Mouse (Mus musculus): Measurements from ENCODE around the gene Rsg1. TPM values are rescaled to one million over a fixed set of nuclear protein-coding genes. Genes with fewer than 3 reads are reported as not detected.

Gene Rsg1
- polyA plus RNA-seq, 1 experiment, result not detected

- H3K36me3 ChIP-seq (ENCODE audit: control insufficient read depth), result peaks cover 58% of the 10 kb centered on the region
- peaks cover 6% of the 10 kb centered on the region for H3K4me1 ChIP-seq (ENCODE audit: control insufficient read depth)
- no peaks in the 10 kb centered on the region for H3K9me3 ChIP-seq (ENCODE audit: control insufficient read depth, low read length)
- no peaks in the 10 kb centered on the region for H3K27me3 ChIP-seq (ENCODE audit: control insufficient read depth)
- no peak overlapping the region for H3K4me3 ChIP-seq (replicated peaks)
- TF ChIP-seq GATA1 (IDR thresholded peaks at IDR 0.05; ENCODE audit: low read length) (no peak), TAL1 (IDR thresholded peaks at IDR 0.05; ENCODE audit: low read length) (no peak)
Measured at GRCm38 (mm10) chr4:141204580-141205061, 9.1 kb upstream of the Rsg1 start.

GRCm38 (mm10) chr4:141207081-141207480, 6.7 kb upstream of the Rsg1 start:
- Histone ChIP-seq H3K4me3 (replicated peaks) (no peak overlapping the region), H3K36me3 (ENCODE audit: control insufficient read depth) (peaks cover 34% of the 10 kb centered on the region), H3K4me1 (ENCODE audit: control insufficient read depth) (peaks cover 6% of the 10 kb centered on the region), H3K27me3 (ENCODE audit: control insufficient read depth) (no peaks in the 10 kb centered on the region), H3K9me3 (ENCODE audit: control insufficient read depth, low read length) (no peaks in the 10 kb centered on the region)
- TF ChIP-seq GATA1 (IDR thresholded peaks at IDR 0.05; ENCODE audit: low read length) (no peak), TAL1 (IDR thresholded peaks at IDR 0.05; ENCODE audit: low read length) (no peak)

GRCm38 (mm10) chr4:141210524-141211219, 3.1 kb upstream of the Rsg1 start:
- Histone ChIP-seq H3K36me3 (ENCODE audit: control insufficient read depth) (no peaks in the 10 kb centered on the region; the same call in 1 of the 2 replicates), H3K9me3 (ENCODE audit: control insufficient read depth, low read length) (no peaks in the 10 kb centered on the region), H3K4me3 (replicated peaks) (no peak overlapping the region), H3K27me3 (ENCODE audit: control insufficient read depth) (no peaks in the 10 kb centered on the region), H3K4me1 (ENCODE audit: control insufficient read depth) (peaks cover 28% of the 10 kb centered on the region)
- TF ChIP-seq GATA1 (IDR thresholded peaks at IDR 0.05; ENCODE audit: low read length), result no peak
- no peak for TF ChIP-seq TAL1 (IDR thresholded peaks at IDR 0.05; ENCODE audit: low read length)

GRCm38 (mm10) chr4:141211646-141212045, 2.1 kb upstream of the Rsg1 start:
- Histone ChIP-seq H3K27me3 (ENCODE audit: control insufficient read depth) (no peaks in the 10 kb centered on the region), H3K4me1 (ENCODE audit: control insufficient read depth) (peaks cover 28% of the 10 kb centered on the region), H3K4me3 (replicated peaks) (no peak overlapping the region), H3K9me3 (ENCODE audit: control insufficient read depth, low read length) (no peaks in the 10 kb centered on the region), H3K36me3 (ENCODE audit: control insufficient read depth) (no peaks in the 10 kb centered on the region)
- TF ChIP-seq GATA1 (IDR thresholded peaks at IDR 0.05; ENCODE audit: low read length), result no peak
- no peak for TF ChIP-seq TAL1 (IDR thresholded peaks at IDR 0.05; ENCODE audit: low read length)

GRCm38 (mm10) chr4:141212892-141213291, 864 bp upstream of the Rsg1 start:
- Histone ChIP-seq H3K9me3 (ENCODE audit: control insufficient read depth, low read length) (no peaks in the 10 kb centered on the region), H3K4me1 (ENCODE audit: control insufficient read depth) (peaks cover 26% of the 10 kb centered on the region), H3K36me3 (ENCODE audit: control insufficient read depth) (no peaks in the 10 kb centered on the region), H3K27me3 (ENCODE audit: control insufficient read depth) (no peaks in the 10 kb centered on the region), H3K4me3 (replicated peaks) (no peak overlapping the region)
- no peak for TF ChIP-seq GATA1 (IDR thresholded peaks at IDR 0.05; ENCODE audit: low read length)
- TF ChIP-seq TAL1 (IDR thresholded peaks at IDR 0.05; ENCODE audit: low read length), result no peak

- Histone ChIP-seq H3K4me3 (replicated peaks) (peak overlapping the region; percentile 74), H3K9me3 (ENCODE audit: control insufficient read depth, low read length) (no peaks in the 10 kb centered on the region), H3K4me1 (ENCODE audit: control insufficient read depth) (peaks cover 26% of the 10 kb centered on the region), H3K36me3 (ENCODE audit: control insufficient read depth) (no peaks in the 10 kb centered on the region), H3K27me3 (ENCODE audit: control insufficient read depth) (no peaks in the 10 kb centered on the region)
- TF ChIP-seq TAL1 (IDR thresholded peaks at IDR 0.05; ENCODE audit: low read length) (no peak), GATA1 (IDR thresholded peaks at IDR 0.05; ENCODE audit: low read length) (no peak)
Measured at GRCm38 (mm10) chr4:141213342-141213741, 414 bp upstream of the Rsg1 start.

GRCm38 (mm10) chr4:141214337-141214851, 638 bp downstream of the Rsg1 start:
- peak overlapping the region; percentile 74 for H3K4me3 ChIP-seq (replicated peaks)

GRCm38 (mm10) chr4:141219583-141220213, 5.9 kb downstream of the Rsg1 start:
- H3K9me3 ChIP-seq (ENCODE audit: control insufficient read depth, low read length), result no peaks in the 10 kb centered on the region
- TF ChIP-seq TAL1 (IDR thresholded peaks at IDR 0.05; ENCODE audit: low read length), result no peak
- no peak for TF ChIP-seq GATA1 (IDR thresholded peaks at IDR 0.05; ENCODE audit: low read length)
- no peaks in the 10 kb centered on the region; the same call in 1 of the 2 replicates for H3K36me3 ChIP-seq (ENCODE audit: control insufficient read depth)
- no peaks in the 10 kb centered on the region for H3K27me3 ChIP-seq (ENCODE audit: control insufficient read depth)
- no peak overlapping the region for H3K4me3 ChIP-seq (replicated peaks)
- H3K4me1 ChIP-seq (ENCODE audit: control insufficient read depth), result peaks cover 2% of the 10 kb centered on the region

More at GRCm38 (mm10) chr4:141214337-141214851, 638 bp downstream of the Rsg1 start:
- Histone ChIP-seq H3K9me3 (ENCODE audit: control insufficient read depth, low read length) (no peaks in the 10 kb centered on the region), H3K4me1 (ENCODE audit: control insufficient read depth) (peaks cover 26% of the 10 kb centered on the region), H3K36me3 (ENCODE audit: control insufficient read depth) (no peaks in the 10 kb centered on the region), H3K27me3 (ENCODE audit: control insufficient read depth) (no peaks in the 10 kb centered on the region)
- TF ChIP-seq GATA1 (IDR thresholded peaks at IDR 0.05; ENCODE audit: low read length) (no peak), TAL1 (IDR thresholded peaks at IDR 0.05; ENCODE audit: low read length) (no peak)

- Histone ChIP-seq H3K9me3 (ENCODE audit: control insufficient read depth, low read length) (no peaks in the 10 kb centered on the region), H3K27me3 (ENCODE audit: control insufficient read depth) (no peaks in the 10 kb centered on the region), H3K36me3 (ENCODE audit: control insufficient read depth) (no peaks in the 10 kb centered on the region; the same call in 1 of the 2 replicates), H3K4me1 (ENCODE audit: control insufficient read depth) (no peaks in the 10 kb centered on the region; the same call in 1 of the 2 replicates), H3K4me3 (replicated peaks) (no peak overlapping the region)
- TF ChIP-seq GATA1 (IDR thresholded peaks at IDR 0.05; ENCODE audit: low read length) (no peak), TAL1 (IDR thresholded peaks at IDR 0.05; ENCODE audit: low read length) (no peak)
Measured at GRCm38 (mm10) chr4:141221848-141222247, 8.1 kb downstream of the Rsg1 start.

Measured in erythroblast, embryonic 14.5 days (primary cell).